Mouse (Mus musculus) right cerebral cortex, adult 18-20 months (tissue): ENCODE results near the gene Eif2ak4.

Experiments
- DNase-seq: peaks from one replicate; pipeline ENCODE4 v3.0.0; 2022; ENCODE audit warnings: mixed read lengths

Gene Eif2ak4

GRCm38 (mm10) chr2:118406811-118407210 lies 18.4 kb downstream of the Eif2ak4 start:
- no peak for DNase-seq

DNA sequence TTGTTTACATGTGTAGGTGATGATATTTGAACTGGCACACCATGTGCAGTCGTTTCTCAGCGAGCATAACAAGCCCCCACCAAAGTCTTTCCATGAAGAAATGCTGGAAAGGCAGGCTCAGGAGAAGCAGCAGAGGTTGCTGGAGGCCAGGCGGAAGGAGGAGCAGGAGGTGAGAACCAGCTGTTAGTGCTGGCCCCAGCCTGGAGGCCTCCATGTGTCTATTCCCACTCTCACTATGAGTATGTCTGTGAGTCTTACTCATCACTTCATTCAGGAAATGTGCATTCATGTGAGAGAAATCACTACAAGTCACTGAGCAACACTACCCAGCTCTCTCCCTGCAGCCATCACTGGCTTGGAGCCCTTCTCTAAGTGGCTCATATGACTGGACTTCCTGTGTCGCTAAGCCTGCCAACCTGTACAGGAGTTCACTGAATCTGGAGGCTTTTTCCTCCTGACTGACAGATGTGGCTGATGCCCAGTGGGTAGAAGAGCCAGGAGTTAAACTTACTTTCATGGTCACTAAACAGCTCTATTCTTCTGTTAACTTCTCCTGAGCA lies 20.0 kb downstream of the Eif2ak4 start:
- no peak for DNase-seq

DNA sequence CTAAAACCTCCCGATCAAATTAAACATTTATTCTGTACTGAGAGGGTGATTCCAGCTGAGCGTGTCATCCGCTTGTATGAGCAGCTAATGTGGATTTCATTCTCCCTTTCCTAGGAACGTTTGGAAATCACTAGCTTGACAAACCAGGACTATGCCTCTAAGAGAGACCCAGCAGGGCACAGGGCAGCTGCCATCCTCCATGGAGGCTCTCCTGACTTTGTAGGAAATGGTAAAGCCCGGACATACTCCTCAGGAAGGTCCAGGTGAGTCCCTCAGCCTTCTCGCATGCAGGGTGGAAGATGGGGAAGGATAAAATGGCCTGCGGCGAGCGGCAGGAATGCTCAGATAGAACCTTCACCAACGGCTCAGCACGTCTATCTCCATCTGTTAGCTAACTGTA lies 24.4 kb downstream of the Eif2ak4 start:
- DNase-seq: no peak

DNA sequence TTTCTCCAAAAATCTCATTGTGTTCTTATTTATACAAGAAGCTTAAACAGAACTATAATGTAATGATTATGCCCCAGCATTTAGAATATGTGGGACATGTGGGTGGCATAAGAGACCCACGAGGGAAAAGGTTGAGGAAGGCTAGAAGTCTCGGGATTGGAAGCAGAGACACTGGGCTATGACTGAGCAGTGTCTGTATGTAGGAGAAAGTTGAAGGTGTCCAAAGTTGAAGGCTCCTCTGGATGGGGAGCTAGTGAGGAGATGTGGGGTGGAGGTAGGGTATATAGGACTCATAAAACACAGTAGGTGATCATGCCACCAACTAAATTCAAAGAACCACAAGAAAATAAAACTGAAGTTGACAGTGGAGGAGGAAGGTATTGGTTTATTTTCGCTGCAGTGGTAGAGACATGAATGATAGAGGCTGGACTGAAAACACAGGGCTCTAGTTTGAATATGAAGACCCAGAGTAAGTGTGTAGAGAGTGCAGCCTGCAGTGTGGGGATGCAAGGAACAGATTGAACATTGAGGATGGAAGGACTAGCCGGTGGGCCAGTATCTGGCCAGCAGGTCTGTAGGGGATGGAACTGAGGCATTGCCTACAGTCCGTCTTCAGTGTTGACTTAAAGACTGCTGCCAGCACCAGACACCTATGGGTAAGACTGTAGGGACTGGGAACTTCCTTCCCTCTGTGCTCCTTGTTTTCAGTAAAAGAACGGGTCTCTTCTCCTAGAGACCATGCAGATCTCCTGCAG lies 27.4 kb downstream of the Eif2ak4 start:
- DNase-seq: no peak

GRCm38 (mm10) chr2:118418076-118418475 lies 29.7 kb downstream of the Eif2ak4 start:
- no peak for DNase-seq

DNA sequence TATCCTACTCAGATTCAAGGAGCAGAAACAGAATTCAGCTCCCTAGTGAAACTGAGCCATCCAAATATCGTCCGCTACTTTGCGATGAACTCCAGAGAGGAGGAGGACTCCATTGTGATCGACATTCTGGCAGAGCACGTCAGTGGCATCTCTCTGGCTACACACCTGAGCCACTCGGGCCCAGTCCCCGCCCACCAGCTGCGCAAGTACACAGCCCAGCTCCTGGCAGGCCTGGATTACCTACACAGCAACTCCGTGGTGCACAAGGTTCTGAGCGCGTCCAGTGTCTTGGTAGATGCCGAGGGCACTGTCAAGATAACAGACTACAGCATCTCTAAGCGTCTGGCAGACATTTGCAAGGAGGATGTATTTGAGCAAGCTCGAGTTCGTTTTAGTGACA lies 33.5 kb downstream of the Eif2ak4 start:
- no peak for DNase-seq

GRCm38 (mm10) chr2:118422385-118422784 lies 34.0 kb downstream of the Eif2ak4 start:
- DNase-seq: no peak

- DNase-seq: no peak
These were observed 39.9 kb downstream of the Eif2ak4 start for GRCm38 (mm10) chr2:118428296-118428695.

GRCm38 (mm10) chr2:118429297-118429696 lies 40.9 kb downstream of the Eif2ak4 start:
- no peak for DNase-seq

- DNase-seq: no peak
These were observed 42.2 kb downstream of the Eif2ak4 start for GRCm38 (mm10) chr2:118430630-118431029.

GRCm38 (mm10) chr2:118431589-118431988 lies 43.2 kb downstream of the Eif2ak4 start:
- peak; percentile 25 for DNase-seq

DNA sequence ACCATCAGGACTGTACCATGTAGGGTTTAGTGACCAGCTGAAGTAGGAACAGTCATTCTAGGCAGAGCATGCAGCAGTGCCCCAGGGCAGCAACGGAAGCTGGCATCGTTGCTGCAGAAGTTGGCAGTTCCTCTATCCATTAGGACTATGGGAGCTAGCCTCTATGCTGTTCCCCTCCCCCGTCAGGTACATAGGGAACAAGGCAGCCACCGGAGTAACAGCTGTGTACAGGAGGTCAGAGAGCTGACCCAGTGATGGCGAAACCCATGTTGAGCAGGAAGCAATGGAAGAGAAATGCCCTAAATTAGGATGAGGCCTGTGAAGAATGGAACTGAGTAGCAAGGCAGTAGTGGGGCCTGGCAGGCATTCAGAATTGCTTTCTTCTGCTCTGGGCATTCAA lies 53.8 kb downstream of the Eif2ak4 start:
- DNase-seq: no peak

GRCm38 (mm10) chr2:118442723-118443122 lies 54.3 kb downstream of the Eif2ak4 start:
- DNase-seq: no peak

- DNase-seq: no peak
These were observed 57.6 kb downstream of the Eif2ak4 start for GRCm38 (mm10) chr2:118445696-118446674.

DNA sequence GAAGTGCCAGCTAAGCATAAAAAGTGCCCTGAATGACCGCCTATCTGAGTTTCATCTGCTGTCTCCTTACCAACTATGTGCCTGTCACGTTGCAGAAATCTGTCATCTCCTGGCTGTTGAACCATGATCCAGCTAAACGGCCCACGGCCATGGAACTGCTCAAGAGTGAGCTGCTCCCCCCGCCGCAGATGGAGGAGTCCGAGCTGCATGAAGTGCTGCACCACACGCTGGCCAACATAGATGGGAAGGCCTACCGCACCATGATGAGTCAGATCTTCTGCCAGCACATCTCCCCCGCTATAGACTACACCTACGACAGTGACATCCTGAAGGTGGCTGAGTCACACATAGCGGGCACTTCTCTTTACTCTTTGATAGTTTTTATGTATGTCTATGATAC lies 59.8 kb downstream of the Eif2ak4 start:
- peak; percentile 89 for DNase-seq

- DNase-seq: no peak
These were observed 62.6 kb downstream of the Eif2ak4 start for GRCm38 (mm10) chr2:118451056-118451455.

- DNase-seq: no peak
These were observed 68.6 kb downstream of the Eif2ak4 start for GRCm38 (mm10) chr2:118457029-118457428.

DNA sequence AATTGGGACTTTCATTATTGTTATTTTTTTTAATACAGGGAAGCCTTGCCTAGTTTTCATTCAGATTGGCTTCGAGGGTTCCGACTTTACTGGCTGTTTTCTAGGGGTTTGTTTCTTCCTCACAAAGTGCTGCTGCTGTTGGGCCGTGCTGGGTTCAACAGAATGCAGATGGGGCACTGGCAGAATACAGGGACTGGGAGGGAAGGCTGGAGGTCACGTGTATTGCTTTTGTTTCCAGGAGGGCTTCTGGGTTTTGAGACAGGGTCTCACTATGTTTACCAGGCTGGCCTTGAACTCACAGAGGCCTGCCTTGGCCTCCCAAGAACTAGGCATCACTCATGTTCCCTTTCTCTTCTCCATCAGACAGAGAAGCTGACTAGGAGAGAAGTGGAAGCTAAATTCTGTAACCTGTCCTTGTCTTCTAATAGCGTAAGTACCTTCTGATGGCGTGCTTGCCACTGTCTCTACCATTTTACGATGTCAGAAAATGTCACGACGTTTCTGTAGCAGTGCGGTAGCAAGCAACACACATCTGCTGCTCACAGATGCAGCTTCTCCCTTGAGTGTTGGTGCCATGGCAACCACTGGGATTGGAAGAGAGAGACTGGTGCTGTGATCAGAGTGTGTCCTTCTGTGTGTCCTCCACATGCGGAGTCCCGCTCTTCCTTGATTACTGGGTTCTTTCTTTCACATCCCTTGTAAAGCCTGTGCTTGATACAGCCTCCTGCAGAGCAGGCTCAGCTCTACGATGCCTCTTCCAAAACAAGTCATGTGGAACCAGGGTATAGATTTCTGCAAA lies 69.2 kb downstream of the Eif2ak4 start:
- DNase-seq: peak; percentile 59

- peak; percentile 32 for DNase-seq
These were observed 73.2 kb downstream of the Eif2ak4 start for GRCm38 (mm10) chr2:118461480-118462165.

GRCm38 (mm10) chr2:118463480-118463879 lies 75.1 kb downstream of the Eif2ak4 start:
- DNase-seq: peak; percentile 36

DNA sequence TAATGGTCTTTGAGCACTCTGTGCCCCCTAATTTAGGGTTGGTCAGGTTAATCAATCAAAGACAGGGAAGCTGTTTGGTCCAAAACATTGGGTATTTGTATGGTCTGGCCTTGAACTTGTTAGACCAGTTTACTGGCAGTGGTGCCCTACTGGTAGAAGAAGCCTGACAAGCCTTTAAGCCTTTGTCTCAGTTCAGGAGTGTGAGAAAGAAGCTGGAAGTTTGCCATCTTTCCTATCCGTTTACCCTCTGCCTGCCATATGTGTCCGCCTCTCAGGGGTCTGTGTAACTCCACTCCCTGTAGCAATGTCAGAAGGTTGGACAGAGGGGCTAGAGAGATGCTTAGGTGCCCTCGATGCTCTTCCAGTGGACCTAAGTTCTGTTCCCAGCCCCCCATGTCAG lies 76.0 kb downstream of the Eif2ak4 start:
- no peak for DNase-seq

GRCm38 (mm10) chr2:118465894-118466293 lies 77.5 kb downstream of the Eif2ak4 start:
- DNase-seq: no peak
